Mouse (Mus musculus): Measurements from ENCODE around the gene Grm2.

- TF ChIP-seq CTCF (IDR thresholded peaks at IDR 0.05; ENCODE audit: low read depth, low read length) (no peak), POLR2A (IDR thresholded peaks at IDR 0.05; ENCODE audit: borderline replicate concordance, low read depth, low read length) (no peak)
These were observed 8.6 kb upstream of the Grm2 start for GRCm38 (mm10) chr9:106664433-106664832.
